Mouse (Mus musculus): ENCODE measurements around the gene Pygb.

Pygb gene

GRCm38 (mm10) chr2:150788768-150789550 lies 2.4 kb downstream of the Pygb start:
- DNase-seq (ENCODE audit: extremely low read depth, low read depth, low spot score) = no peak

- DNase-seq (ENCODE audit: extremely low read depth, low read depth, low spot score) = no peak
Observed at GRCm38 (mm10) chr2:150793320-150793719, 6.8 kb downstream of the Pygb start.

- DNase-seq (ENCODE audit: extremely low read depth, low read depth, low spot score) = no peak
Observed at GRCm38 (mm10) chr2:150798084-150798483, 11.5 kb downstream of the Pygb start.

GRCm38 (mm10) chr2:150800616-150801015 lies 14.1 kb downstream of the Pygb start:
- peak; percentile 74 for DNase-seq (ENCODE audit: extremely low read depth, low read depth, low spot score)

GRCm38 (mm10) chr2:150803035-150803434 lies 16.5 kb downstream of the Pygb start:
- DNase-seq (ENCODE audit: extremely low read depth, low read depth, low spot score) = no peak

- DNase-seq (ENCODE audit: extremely low read depth, low read depth, low spot score) = no peak
Observed at GRCm38 (mm10) chr2:150808381-150808780, 21.8 kb downstream of the Pygb start.

- DNase-seq (ENCODE audit: extremely low read depth, low read depth, low spot score) = no peak
Observed at GRCm38 (mm10) chr2:150808812-150809211, 22.3 kb downstream of the Pygb start.

- DNase-seq (ENCODE audit: extremely low read depth, low read depth, low spot score) = no peak
Observed at GRCm38 (mm10) chr2:150810603-150811002, 24.1 kb downstream of the Pygb start.

GRCm38 (mm10) chr2:150812816-150813215 lies 26.3 kb downstream of the Pygb start:
- peak; percentile 97 for DNase-seq (ENCODE audit: extremely low read depth, low read depth, low spot score)

- DNase-seq (ENCODE audit: extremely low read depth, low read depth, low spot score) = peak; percentile 66
Observed at GRCm38 (mm10) chr2:150816676-150817402, 30.3 kb downstream of the Pygb start.

- DNase-seq (ENCODE audit: extremely low read depth, low read depth, low spot score) = peak; percentile 74
Observed at GRCm38 (mm10) chr2:150818742-150819141, 32.2 kb downstream of the Pygb start.

GRCm38 (mm10) chr2:150820720-150821119 lies 34.2 kb downstream of the Pygb start:
- DNase-seq (ENCODE audit: extremely low read depth, low read depth, low spot score) = no peak

GRCm38 (mm10) chr2:150822987-150823386 lies 36.5 kb downstream of the Pygb start:
- no peak for DNase-seq (ENCODE audit: extremely low read depth, low read depth, low spot score)

- peak; percentile 94 for DNase-seq (ENCODE audit: extremely low read depth, low read depth, low spot score)
Observed at GRCm38 (mm10) chr2:150826426-150826825, 39.9 kb downstream of the Pygb start.

GRCm38 (mm10) chr2:150828164-150828563 lies 41.6 kb downstream of the Pygb start:
- no peak for DNase-seq (ENCODE audit: extremely low read depth, low read depth, low spot score)

GRCm38 (mm10) chr2:150828654-150829053 lies 42.1 kb downstream of the Pygb start:
- DNase-seq (ENCODE audit: extremely low read depth, low read depth, low spot score) = no peak

GRCm38 (mm10) chr2:150830011-150830410 lies 43.5 kb downstream of the Pygb start:
- DNase-seq (ENCODE audit: extremely low read depth, low read depth, low spot score) = peak; percentile 98

GRCm38 (mm10) chr2:150830911-150831441 lies 44.4 kb downstream of the Pygb start:
- DNase-seq (ENCODE audit: extremely low read depth, low read depth, low spot score) = no peak

- DNase-seq (ENCODE audit: extremely low read depth, low read depth, low spot score) = peak; percentile 99
Observed at GRCm38 (mm10) chr2:150832029-150832428, 45.5 kb downstream of the Pygb start.

GRCm38 (mm10) chr2:150834616-150835015 lies 48.1 kb downstream of the Pygb start:
- no peak for DNase-seq (ENCODE audit: extremely low read depth, low read depth, low spot score)

GRCm38 (mm10) chr2:150835975-150836374 lies 49.4 kb downstream of the Pygb start:
- peak; percentile 74 for DNase-seq (ENCODE audit: extremely low read depth, low read depth, low spot score)

- DNase-seq (ENCODE audit: extremely low read depth, low read depth, low spot score) = no peak
Observed at GRCm38 (mm10) chr2:150836906-150837305, 50.4 kb downstream of the Pygb start.
